Mouse (Mus musculus) layer of hippocampus, postnatal 36 days (tissue): ENCODE measurements around the gene Ccl21b. TPM values are rescaled to one million over a fixed set of nuclear protein-coding genes. Genes with fewer than 3 reads are reported as not detected.
"Not testable (repeated sequence)": the region's sequence is repeated elsewhere in the genome, so short reads cannot be mapped to it uniquely, and the experiment has no call there.

Source experiments
- DNase-seq, 2 experiments: peaks; one replicate each; pipeline ENCODE4 v3.0.0; 2022
- total RNA-seq, 2 experiments: library from RNA; stranded (reverse); gene quantifications; 2 replicates each; pipeline ENCODE4 v1.2.3; 2021

The Ccl21b gene
- not detected for total RNA-seq

- not testable (repeated sequence) for DNase-seq
Observed at GRCm38 (mm10) chr4:42255467-42255866, at the start of gene Ccl21b. Gene Ccl21b (plus strand): TSS chr4:42255767.

DNA sequence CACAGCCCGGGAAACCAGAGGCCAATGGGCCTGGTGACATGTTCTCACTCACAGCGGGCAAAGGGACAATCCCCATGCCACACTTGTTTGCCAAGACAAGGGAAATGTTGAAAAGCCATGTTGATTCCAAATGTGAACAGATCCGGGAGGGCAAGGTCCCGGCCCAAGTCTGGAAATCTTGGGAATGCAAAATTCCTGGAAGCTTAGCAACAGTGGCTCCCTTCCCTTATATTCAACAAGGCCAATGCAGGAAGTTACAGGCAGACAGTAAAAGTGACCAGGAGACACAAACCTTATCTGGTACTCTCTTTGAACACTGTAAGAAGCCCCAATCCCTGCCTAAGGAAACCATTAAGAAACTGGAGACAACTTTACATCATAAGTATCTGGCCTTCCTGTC lies 15.2 kb upstream of the Ccl21b start, which contains the start of gene Gm10600:
Gene Gm10600 (plus strand): TSS at position 301 of the 400 bp plus-strand sequence.
- DNase-seq = not testable (repeated sequence)

DNA sequence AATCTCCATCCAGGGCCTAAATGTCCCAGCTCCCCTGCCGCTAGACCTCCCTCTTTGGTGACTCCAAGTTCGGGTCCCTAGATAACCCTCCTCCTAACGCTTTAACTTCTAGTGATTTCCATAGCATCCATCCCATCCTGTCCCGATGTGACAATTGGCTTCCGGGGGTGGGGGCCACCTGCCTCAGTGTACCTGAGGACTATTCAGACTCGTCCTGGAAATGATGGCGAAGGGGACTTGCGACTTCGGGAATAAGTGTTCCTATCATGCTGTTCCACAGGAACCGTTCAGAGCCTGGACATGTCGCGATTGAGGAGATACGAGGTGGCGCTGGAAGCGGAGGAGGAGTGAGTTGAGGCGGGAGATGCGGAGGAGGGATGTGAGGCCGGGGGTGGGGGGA lies 38.4 kb downstream of the Ccl21b start, which contains the start of gene Gm21953:
Gene Gm21953 (plus strand): TSS at position 301 of the 400 bp plus-strand sequence.
- not testable (repeated sequence) for DNase-seq

Other genes with a start within 250 kb of the Ccl21b start
- gene Gm21093, start 221.0 kb upstream of the Ccl21b start, total RNA-seq = 1 to 10 TPM; 2.7 to 3.4 TPM
- gene Gm3893, start 164.6 kb upstream of the Ccl21b start, total RNA-seq = not detected
- 10 to 100 TPM; 13.5 to 15.8 TPM for gene Gm13304, start 140.9 kb upstream of the Ccl21b start, total RNA-seq
- 10 to 100 TPM in 1 of 2 experiments, 1 to 10 TPM in 1; 7.6 to 10.8 TPM for gene Gm13306, start 102.3 kb upstream of the Ccl21b start, total RNA-seq
- gene Gm13305, start 87.2 kb upstream of the Ccl21b start, total RNA-seq = 1 to 10 TPM; 2.1 to 5.0 TPM
- gene Gm10600, start 15.1 kb upstream of the Ccl21b start, total RNA-seq = 1 to 10 TPM; 7.2 to 8.1 TPM
- gene Gm21953, start 38.5 kb downstream of the Ccl21b start, total RNA-seq = not detected
- under 1 TPM; 0.15 to 0.65 TPM for gene Fam205a3, start 62.6 kb downstream of the Ccl21b start, total RNA-seq
- not detected for gene Gm21586, start 183.6 kb downstream of the Ccl21b start, total RNA-seq
- gene Gm2163, start 211.0 kb downstream of the Ccl21b start, total RNA-seq = 1 to 10 TPM; 1.5 to 3.0 TPM